Mouse (Mus musculus) embryonic fibroblast, embryonic 13.5 days (primary cell): ENCODE results near the gene Cbl.

Experiments used
- CTCF ChIP-seq: IDR thresholded peaks from 2 replicates; pipeline ENCODE4 v1.5.1; 2011; ENCODE audit warnings: mild to moderate bottlenecking, control low read depth, low read length, moderate library complexity, borderline replicate concordance; ENCODE audit not compliant: insufficient read depth
- POLR2A ChIP-seq: IDR thresholded peaks from 2 replicates; pipeline ENCODE4 v1.6.1; 2011; ENCODE audit warnings: low read depth, mild to moderate bottlenecking, control low read depth, low read length, moderate library complexity

DNA sequence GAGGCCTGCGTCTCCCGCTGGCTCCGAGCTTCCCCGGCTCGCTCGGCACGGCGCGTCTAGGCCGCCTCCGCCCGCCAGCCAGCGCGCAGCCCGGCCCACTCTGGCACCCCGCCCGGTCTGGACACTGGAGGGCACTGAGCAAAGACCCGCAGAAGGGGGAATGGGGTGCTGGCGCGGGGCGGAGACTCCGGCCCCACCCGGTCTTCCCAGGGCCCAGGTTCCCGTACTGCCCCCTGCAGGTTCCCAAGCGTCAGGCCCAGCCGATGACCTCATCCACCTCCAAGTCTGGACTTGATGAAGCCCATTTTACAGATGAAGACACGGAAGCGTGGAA is 34.1 kb upstream of the Cbl start:
- TF ChIP-seq POLR2A: 0 out of 2 replicates have a peak, but pooled peaks have one; percentile 72
- peak; percentile 53; the same call in 1 of the 2 replicates for TF ChIP-seq CTCF
